Mouse (Mus musculus): ENCODE measurements around the gene Dnaaf2.

- no peak for TF ChIP-seq CTCF (IDR thresholded peaks at IDR 0.05; ENCODE audit: insufficient read depth, low read depth, low read length)
- TF ChIP-seq POLR2A (IDR thresholded peaks at IDR 0.05; ENCODE audit: insufficient read depth, low read depth, low read length): no peak
These were observed 29.6 kb downstream of the Dnaaf2 start, which contains the start of gene Lrr1 for GRCm38 (mm10) chr12:69168461-69169106.

Measured in olfactory bulb, adult 2 months (tissue).